Mouse (Mus musculus) retina, embryonic 14.5 days (tissue): ENCODE measurements at regions not wholly inside any gene's neighbourhood (a gene's known extent, or its start where the extent isn't known, plus 50 kb on each side); places are given as distances from the start of the nearest gene placed in this dataset.
"Not testable (repeated sequence)": the region's sequence is repeated elsewhere in the genome, so short reads cannot be mapped to it uniquely, and the experiment has no call there.

ENCODE experiments used
- DNase-seq: peaks from one replicate; pipeline ENCODE4 v3.0.0-alpha.2; 2015; ENCODE audit warnings: low spot score

DNA sequence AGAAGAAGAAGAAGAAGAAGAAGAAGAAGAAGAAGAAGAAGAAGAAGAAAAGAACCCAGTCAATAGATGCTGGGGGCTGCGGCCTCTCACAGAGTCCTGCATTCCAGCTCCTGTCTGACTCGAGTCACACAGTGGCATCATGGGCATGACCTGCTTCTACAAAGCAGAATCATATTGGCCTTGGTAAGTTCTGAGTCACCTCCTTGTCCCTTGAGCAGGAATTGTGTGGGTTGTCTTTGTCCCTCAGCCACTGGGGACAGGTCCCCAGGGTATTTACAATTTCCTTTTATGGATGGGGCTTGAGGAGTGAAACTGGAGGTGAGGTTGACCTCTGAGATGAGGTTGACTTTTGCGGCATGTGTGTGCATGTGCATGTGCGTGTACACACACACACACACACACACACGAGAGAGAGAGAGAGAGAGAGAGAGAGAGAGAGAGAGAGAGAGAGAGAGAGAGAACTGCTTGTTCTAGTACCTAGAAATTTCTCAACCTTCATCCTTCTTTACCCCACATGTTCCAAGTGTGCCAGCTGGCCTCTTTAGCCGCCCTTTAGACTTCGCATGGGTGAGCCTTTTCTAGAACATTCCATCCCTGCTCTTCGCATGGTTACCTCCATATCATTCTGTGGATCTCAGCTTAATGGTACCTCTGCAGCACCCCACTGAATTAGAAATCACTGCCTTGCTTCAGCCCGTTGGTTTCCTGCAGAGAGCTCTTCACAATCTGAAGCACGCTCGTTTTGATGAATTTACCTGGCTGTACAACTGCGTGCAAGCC, 283.2 kb downstream of the 4933412E24Rik start:
- DNase-seq = no peak

DNA sequence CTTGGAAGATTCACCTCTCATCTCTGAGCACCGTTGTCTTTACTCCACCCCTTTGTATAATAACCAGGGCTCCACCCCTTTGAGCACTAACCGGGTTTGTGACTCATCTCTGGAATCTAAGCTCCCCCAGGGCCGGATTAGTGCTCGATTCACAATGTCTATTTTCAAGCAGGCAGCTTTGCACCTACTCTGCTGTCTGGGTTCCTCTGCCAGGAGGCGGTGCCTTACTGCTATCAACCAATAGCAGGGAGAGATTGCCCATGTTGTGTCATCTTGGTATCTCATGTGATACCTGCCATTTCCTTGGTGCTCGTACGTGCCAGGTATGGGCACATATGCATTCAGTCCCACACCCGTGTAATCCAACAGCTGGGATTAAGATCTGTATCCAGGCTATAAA, 285.3 kb downstream of the 4933412E24Rik start:
- DNase-seq = no peak

DNA sequence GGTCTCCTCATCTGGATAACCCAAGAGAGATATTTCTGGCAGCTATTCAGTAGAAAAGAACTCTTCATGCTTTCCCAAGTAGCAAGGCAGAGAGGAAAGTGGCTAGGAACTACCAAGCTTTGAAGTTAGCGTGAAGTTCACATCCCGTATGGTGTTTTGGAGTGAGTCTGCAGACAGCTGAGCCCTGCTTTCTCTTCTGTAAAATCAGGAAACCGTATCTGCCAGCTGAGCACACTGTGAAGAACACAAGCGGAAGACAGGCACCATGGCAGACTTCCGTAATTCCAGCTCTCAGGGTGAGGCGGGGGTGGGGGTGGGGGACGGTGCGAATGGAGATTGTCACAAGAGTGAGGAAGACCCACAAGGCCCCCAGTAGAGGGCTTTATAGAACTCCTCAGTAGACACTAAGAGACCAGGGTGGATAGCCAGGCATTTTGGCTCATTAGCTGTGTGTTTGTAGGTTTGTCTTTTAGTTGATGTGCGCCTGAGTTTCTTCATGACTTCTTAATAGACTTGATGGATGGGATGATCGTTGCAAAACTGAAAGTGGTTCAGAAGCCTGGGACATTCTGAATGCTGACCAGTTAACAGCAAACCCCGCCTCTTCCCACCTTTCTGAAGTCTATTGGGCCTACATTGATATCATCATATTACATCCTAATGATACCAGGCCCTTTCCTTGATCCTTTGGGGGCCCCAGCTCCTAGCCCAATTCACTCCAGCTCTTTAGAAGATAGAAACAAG, 287.4 kb downstream of the 4933412E24Rik start:
- DNase-seq = no peak

DNA sequence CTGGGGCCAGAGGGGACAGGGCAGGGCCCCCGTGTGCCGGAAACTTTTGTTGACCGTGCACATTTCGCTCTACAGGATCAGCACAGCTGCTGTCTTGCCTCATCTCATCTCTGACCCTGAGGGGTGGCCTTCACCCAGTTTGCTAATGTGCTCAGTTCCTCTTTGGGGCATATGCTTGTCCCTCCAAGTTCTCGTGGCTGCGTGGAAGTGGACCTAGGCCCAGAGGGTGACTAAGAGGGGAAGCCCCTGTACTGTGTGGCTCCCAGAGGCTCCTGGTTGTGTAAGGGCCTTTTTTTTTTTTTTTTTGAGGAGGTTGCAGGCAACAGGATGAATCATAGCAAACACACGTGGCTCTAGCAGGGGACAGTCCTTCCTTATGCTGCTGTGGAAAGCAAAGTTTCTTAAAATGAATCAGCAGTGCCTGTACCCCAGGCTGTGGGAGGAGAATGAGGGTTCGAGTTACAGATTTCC, 288.2 kb downstream of the 4933412E24Rik start:
- DNase-seq = no peak

DNA sequence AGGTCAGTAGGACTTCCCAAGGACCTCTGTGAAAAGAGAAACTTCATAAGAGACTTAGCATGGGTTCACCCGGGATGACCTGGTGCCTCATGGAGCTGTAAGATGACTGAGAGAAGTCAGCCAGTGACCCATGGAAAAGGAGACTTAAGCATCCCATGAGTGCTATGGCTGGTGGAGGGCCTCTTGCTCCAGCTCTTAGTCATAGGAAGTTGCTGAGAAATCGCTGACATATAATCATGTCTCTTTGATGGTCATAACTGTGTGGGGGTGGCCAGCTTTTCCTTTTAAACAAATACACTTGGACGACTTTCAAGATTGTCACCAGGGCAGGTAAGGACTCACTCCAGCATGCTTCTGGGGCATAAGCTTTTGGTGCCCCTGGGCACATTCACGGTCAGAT, 290.5 kb downstream of the 4933412E24Rik start:
- no peak for DNase-seq

DNA sequence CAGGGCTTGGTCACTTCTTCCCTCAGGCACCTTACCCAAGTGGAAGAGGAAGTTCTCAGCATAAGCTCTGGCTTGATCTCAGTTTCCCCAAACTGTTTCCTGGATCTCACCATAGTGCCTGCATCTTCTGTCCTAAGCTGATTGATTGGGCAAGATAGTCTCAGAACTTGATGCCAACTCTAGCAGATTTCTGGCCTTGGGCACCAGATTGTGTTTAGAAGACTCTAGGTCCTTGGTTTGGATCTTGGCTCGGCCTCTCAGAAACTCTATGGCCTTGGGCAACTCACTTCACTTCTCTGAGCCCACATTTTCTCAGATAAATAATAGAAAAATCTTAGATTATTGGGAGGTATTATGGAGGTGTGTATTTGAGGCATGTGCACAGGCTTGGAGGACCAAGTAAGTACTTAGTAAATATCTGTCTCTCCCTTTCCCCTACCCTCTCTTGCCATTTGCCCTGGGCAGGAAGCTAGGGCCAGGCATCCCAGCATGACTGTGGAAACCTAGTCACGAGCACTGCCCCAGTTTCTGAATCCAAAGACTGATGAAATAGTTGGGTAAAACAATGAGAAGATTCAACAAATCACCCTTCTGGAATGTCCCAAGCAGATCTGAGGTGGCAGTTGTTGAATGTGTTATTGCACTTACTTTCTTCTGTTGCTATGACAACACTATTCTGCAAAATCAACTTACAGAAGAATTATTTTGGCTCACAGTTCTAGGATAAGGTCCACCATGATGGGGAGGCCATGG, 293.6 kb downstream of the 4933412E24Rik start:
- DNase-seq = no peak

DNA sequence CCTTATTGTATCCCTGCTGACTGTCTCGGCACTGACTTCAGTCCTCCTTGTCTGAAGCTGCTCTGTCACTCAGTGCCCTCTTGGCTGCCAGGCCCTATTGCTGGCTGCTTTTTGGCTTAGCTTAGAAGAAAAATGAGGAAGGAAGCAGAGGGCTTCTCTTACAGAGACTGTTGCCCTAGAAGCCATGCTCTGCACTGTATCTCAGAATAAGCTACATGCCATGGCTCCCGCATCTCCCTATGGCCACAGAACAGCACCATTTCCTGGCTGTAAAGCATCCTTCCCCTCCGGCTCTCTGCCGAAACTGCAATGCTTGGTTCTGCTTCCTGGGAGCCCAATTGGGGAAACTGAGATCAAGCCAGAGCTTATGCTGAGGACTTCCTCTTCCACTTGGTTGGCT, 295.0 kb downstream of the 4933412E24Rik start:
- DNase-seq = no peak

DNA sequence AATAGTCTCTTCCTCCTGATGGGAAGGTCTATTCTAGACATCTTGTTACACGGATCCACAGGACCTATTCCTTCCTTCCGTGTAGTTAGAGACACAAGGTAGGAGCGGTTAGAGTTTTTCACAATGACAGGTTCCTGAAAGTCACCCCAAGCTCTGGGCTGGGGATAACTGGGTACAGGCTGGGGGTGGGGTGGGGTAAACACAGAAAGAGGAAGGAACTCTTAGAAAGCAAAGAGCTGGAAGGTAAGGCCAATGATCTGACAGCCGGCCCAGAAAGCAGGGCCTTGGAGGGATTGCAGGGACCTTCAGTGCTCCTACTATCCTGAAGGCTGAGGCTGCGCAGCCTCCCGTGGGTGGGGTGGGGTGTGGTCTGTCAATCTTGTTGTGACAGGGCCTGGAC, 295.4 kb downstream of the 4933412E24Rik start:
- no peak for DNase-seq

DNA sequence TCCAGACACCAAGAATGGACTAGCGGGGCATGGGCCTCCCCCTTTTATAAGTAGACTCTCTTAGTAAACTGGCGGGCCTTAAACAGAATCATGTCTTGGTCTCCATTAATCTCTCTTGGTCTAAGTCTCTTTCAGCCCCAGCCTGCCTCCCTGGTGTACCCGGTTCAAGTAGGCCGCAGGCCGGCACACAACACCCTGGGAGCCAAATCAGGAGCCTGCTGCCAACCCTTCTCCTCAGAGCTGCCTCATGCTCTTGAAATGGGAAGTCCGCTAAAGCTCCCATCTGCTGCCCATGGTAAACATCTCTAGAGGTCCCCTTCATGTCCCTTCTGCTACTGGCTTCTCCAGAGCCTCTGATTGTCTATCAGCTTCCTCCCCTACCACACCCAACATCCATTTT, 296.3 kb downstream of the 4933412E24Rik start:
- DNase-seq = no peak

DNA sequence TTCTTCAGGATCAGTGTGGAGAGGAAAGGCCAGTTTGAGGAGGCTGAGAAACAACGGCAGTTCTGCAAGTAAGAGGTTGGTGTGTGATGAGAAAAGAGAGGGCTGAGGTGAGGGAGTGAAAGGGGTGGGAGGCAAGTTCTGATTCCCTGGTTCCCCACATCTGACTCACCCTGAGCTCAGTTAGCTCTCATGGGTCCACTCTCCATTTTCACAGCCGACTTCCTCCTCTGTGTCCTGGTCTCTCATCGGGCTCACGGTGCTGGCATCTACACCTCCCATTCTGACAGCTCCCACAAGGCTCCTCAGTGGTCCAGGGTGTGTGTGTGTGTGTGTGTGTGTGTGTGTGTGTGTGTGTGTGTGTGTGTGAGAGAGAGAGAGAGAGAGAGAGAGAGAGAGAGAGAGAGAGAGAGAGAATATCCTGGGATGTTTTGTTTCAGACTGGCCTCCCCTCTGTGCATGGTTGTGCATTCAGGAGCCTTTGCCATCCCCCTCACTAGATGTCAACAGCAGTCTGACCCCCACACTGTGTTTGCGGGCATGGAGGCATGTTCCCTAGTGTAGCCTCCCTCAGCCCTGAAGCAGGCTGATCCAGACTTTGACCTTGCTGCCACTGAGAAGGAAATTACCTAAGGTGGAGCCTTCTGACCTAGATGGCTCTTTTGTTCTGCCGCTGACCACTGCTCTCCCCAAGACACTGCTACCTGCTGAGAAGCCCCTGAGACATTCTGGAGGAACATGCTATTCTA, 296.9 kb downstream of the 4933412E24Rik start:
- DNase-seq = not testable (repeated sequence)

DNA sequence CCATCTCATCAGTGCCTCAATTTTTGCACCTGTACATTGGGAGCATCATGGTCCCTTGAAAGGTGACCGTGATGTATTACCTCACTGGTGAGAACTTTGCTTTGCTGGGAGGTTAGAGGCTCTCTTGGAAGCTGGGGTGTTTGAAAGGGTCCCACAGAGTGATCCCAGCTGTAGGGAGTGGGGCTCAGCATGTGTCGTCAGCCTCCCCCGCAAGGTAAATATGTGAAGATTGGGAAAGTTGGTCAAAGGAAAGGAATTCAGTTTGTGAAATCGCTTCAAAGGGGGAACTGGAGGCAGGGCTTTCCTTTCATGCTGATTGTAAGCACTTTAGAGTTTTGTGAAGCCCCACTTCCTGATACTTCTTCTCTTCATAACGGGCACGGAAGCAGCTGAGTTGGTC, 299.5 kb downstream of the 4933412E24Rik start:
- DNase-seq = no peak

DNA sequence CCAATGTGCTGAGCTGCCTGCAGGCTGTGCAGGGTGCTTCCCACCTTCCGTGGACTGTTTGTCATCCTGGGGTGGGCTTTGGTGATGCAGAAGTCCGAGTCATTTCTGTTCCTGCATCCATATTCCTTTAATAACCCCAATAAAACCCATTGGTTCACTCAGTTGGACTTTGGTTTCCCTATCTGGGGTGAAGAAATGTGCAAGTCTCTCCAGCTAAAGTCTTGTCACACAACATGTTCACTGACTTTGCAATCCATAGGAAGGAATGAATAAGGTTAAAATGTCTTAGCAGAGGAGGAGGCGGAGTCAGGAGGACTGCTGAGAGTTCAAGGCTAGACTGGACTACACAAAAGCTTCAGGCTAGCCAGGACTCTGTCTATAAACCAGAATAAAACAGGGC, 300.5 kb downstream of the 4933412E24Rik start:
- DNase-seq = no peak

DNA sequence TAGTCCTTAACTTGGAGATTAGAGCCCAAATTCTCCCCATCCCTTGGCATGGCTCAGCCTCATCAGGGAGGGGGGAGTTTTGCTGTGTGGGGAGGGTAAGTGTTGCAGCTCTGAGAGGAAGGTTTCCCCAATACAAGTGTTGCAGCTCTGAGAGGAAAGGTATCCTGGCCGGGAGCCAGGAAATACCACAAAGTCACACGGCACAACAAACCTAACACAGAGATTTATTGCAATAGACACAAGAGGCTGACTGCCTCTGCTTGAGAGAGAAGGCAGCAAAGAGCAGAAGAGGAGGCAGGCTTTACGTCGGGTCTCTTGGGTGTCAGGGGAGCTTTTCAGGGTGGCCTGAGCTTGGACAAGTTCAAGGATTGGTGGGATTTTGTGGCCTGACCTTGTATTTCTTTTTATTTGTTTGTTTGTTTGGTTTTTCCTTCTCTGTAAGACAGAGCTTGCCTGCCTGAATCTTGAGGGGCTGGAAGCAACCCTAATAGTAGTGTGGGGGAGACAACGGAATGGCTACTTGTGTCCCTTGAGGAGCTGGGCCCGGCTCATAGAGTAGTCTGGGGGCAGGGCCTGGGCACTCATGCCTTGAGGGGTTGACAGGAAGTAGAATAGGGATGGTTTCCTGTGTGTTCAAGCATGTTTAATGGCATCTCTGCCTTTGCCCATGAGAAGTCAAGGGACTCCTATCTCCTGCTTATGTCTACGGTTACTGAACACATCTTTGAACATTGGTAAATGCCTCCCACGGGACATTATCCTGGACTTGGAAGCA, 302.3 kb downstream of the 4933412E24Rik start:
- peak; percentile 16 for DNase-seq

DNA sequence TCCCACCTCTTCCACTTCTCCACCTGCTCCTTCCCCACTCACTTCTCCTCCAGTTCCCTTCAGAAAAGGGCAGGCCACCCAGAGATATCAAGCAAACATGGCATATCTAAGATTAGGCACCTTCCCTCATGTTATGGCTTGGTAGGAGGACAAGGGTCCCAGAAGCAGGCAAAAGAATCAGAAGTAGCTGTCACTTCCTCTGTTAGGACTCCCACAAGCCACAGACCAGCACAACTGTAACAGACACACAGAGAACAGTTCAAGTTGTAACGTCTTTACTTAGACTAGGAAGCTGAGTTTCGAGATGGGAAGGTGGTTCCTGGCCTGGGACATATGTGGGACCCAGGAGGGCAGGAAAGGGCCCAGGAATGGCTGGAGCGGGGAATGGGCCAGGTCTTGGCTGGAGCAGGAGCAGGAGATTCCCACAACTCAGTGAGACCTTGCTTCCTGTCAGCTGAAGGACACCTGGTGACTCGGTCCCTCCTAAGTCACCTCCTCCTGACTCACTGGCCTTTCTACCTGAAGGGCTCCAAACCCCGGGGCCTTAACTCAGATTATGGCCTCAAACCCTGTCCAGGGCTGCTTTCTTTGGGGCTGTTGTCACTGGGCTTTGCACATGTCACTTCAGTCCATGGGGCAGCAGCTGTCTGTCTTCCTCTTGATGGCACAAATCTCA, 304.2 kb downstream of the 4933412E24Rik start:
- DNase-seq = no peak

DNA sequence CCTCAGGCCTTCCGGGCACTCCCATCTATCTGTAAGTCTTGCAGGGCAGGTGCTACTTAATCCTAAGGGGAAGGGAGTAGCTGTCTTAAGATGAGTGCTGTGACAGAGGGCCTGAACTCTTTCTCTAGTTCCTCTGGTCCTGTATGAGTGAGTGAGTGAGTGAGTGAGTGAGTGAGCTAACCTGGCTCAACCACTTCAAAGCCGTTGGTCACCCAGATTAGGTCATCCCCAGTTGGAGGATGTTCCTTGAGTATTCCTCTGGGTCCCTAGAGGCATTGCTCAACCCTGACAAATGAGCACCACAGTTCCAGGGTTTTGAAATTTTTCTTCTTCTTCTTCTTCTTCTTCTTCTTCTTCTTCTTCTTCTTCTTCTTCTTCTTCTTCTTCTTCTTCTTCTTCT, 306.5 kb downstream of the 4933412E24Rik start:
- no peak for DNase-seq

DNA sequence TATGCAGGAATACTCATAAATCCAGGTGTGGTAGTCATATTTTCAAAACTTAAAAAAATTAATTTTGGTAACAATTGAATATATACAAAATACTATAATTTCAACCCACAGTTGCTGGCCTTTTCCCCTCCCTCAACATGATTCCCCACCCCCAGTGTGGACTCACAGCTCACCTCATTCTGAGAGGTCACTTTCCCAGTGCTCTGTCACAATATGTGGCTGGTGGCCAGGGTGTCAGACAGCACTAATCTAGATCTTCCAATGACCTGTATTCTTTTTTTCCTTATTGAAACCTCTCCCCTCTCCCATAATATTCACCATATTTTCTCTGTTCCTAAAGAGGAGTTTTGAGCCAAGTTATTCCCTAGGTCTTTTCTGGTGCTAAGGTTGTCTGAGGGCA, 308.0 kb downstream of the 4933412E24Rik start:
- DNase-seq = no peak

DNA sequence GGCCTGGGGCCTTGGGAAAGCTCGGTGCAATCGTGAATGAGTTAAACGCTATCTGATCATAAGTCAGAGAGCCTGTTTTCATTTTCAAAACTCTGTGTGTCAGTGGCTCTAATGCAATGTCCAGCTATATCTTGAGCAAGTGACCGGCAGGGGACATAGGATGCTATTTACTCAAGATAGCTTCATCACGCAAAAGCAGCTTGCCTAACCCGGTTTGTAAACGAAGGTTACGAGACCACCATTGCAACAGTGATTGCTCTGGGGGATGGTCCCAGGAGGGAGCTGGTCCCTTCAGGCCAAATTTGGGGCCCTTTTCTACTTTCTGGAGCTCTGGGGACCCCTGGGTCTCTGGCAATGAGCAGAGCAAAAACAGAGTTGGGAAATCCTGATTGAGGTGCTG, 309.3 kb downstream of the 4933412E24Rik start:
- no peak for DNase-seq
